Mouse (Mus musculus) MEL (cell line): ENCODE measurements around the gene Serpinb7. TPM values are rescaled to one million over a fixed set of nuclear protein-coding genes. Genes with fewer than 3 reads are reported as not detected.

Source experiments
- DNase-seq: peaks from one replicate; pipeline ENCODE4 v3.0.0; 2011; ENCODE audit warnings: low read depth, low spot score
- H3K27ac ChIP-seq: 2 replicates; pipeline ENCODE4 v1.5.1; 2012; ENCODE audit warnings: low read depth, mild to moderate bottlenecking, control low read depth, low read length, moderate library complexity; ENCODE audit not compliant: control insufficient read depth
- H3K27me3 ChIP-seq, 2 experiments: fragments of 150-350 bp in 1 of 2; sonication (generic) in 1 of 2; 2 replicates each; pipeline ENCODE4 v1.6.1; 2012; ENCODE audit warnings: low read length in 2 of 2, mild to moderate bottlenecking in 2 of 2, improper control_type of control experiment in 1 of 2, moderate library complexity in 1 of 2; ENCODE audit not compliant: insufficient read depth in 2 of 2, control insufficient read depth in 1 of 2
- H3K36me3 ChIP-seq, 2 experiments: 2 replicates each; pipeline ENCODE4 v1.6.1; 2012 to 2014; ENCODE audit warnings: low read length in 2 of 2, improper control_type of control experiment in 1 of 2, inconsistent platforms in 1 of 2, mild to moderate bottlenecking in 1 of 2; ENCODE audit not compliant: insufficient read depth in 2 of 2, control insufficient read depth in 1 of 2
- H3K4me1 ChIP-seq, 2 experiments: fragments of 150-350 bp in 1 of 2; sonication (generic) in 1 of 2; 2 replicates each; pipeline ENCODE4 v1.6.1; 2012; ENCODE audit warnings: low read length in 2 of 2, improper control_type of control experiment in 1 of 2, mild to moderate bottlenecking in 1 of 2; ENCODE audit not compliant: insufficient read depth in 2 of 2, control insufficient read depth in 1 of 2
- H3K4me3 ChIP-seq, 2 experiments: fragments of 150-350 bp in 1 of 2; sonication (generic) in 1 of 2; 2 replicates each; pipeline ENCODE4 v1.5.1; 2012; ENCODE audit warnings: low read depth in 2 of 2, low read length in 2 of 2, mild to moderate bottlenecking in 2 of 2, moderate library complexity in 2 of 2, control low read depth in 1 of 2, improper control_type of control experiment in 1 of 2; ENCODE audit not compliant: control insufficient read depth in 1 of 2, insufficient read depth in 1 of 2
- H3K79me2 ChIP-seq: 2 replicates; pipeline ENCODE4 v1.6.1; 2012; ENCODE audit warnings: mild to moderate bottlenecking, low read length, moderate library complexity; ENCODE audit not compliant: control insufficient read depth, poor library complexity, insufficient read depth
- H3K9ac ChIP-seq: 2 replicates; pipeline ENCODE4 v1.6.1; 2012; ENCODE audit warnings: low read depth, mild to moderate bottlenecking, control low read depth, low read length, moderate library complexity; ENCODE audit not compliant: control insufficient read depth, poor library complexity, severe bottlenecking
- H3K9me3 ChIP-seq: fragments of 150-350 bp; sonication (generic); replicated peaks from 2 replicates; pipeline ENCODE4 v1.6.1; 2012; ENCODE audit warnings: mild to moderate bottlenecking, low read length, improper control_type of control experiment, moderate library complexity; ENCODE audit not compliant: insufficient read depth
- ELF1 ChIP-seq: IDR thresholded peaks from 2 replicates; pipeline ENCODE4 v1.6.1; 2014; ENCODE audit warnings: low read depth, mild to moderate bottlenecking, inconsistent platforms, low read length, improper control_type of control experiment, moderate library complexity
- EP300 ChIP-seq, 2 experiments: IDR thresholded peaks; 2 replicates each; pipeline ENCODE4 v1.6.1; 2011; ENCODE audit warnings: improper control_type of control experiment in 2 of 2, low read length in 2 of 2, low read depth in 1 of 2, mild to moderate bottlenecking in 1 of 2
- ETS1 ChIP-seq: IDR thresholded peaks from 2 replicates; pipeline ENCODE4 v1.6.1; 2012; ENCODE audit warnings: low read depth, mild to moderate bottlenecking, inconsistent platforms, low read length, improper control_type of control experiment, moderate library complexity
- GATA1 ChIP-seq: IDR thresholded peaks from 2 replicates; pipeline ENCODE4 v1.6.1; 2011; ENCODE audit warnings: low read depth, low read length, improper control_type of control experiment
- MAFK ChIP-seq: IDR thresholded peaks from 2 replicates; pipeline ENCODE4 v1.6.1; 2011; ENCODE audit warnings: low read depth, mild to moderate bottlenecking, low read length, improper control_type of control experiment, borderline replicate concordance
- MEF2A ChIP-seq: IDR thresholded peaks from 2 replicates; pipeline ENCODE4 v1.6.1; 2014; ENCODE audit warnings: low read depth, mild to moderate bottlenecking, inconsistent platforms, low read length, improper control_type of control experiment; ENCODE audit not compliant: poor library complexity, insufficient replicate concordance, severe bottlenecking; ENCODE audit errors: extremely low read depth
- MXI1 ChIP-seq: IDR thresholded peaks from 2 replicates; pipeline ENCODE4 v1.6.1; 2011; ENCODE audit warnings: mild to moderate bottlenecking, low read depth, low read length, improper control_type of control experiment
- POLR2A ChIP-seq, 2 experiments: IDR thresholded peaks; 2 replicates each; pipeline ENCODE4 v1.6.1; 2011 to 2012; ENCODE audit warnings: low read length in 2 of 2, mild to moderate bottlenecking in 2 of 2, control low read depth in 1 of 2, improper control_type of control experiment in 1 of 2, low read depth in 1 of 2, moderate library complexity in 1 of 2; ENCODE audit not compliant: control insufficient read depth in 1 of 2, insufficient read depth in 1 of 2, poor library complexity in 1 of 2
- POLR2AphosphoS2 ChIP-seq: IDR thresholded peaks from 2 replicates; pipeline ENCODE4 v1.6.1; 2011; ENCODE audit warnings: low read length, improper control_type of control experiment
- polyA plus RNA-seq, 2 experiments: library from polyadenylated mRNA; stranded (reverse) in 1 of 2; unstranded in 1 of 2; fragments of >175 nt in 1 of 2; fragments of >200 nt in 1 of 2; gene quantifications; 2 replicates each; pipeline versions ENCODE4 v1.2.1 to v1.2.4; 2012; ENCODE audit warnings: low replicate concordance in 2 of 2, low read depth in 1 of 2; ENCODE audit not compliant: insufficient read length in 2 of 2, insufficient read depth in 1 of 2, missing spikeins in 1 of 2
- total RNA-seq: library from RNA; depleted of rRNA; stranded (reverse); fragments of 300-350 nt; gene quantifications from 2 replicates; pipeline ENCODE4 v1.2.3, GENCODE M21; 2012

The Serpinb7 gene
- total and polyA plus RNA-seq, 3 experiments = not detected

- TF ChIP-seq MEF2A (no peak), POLR2AphosphoS2 (no peak), POLR2A (IDR thresholded peaks at IDR 0.05; ENCODE audit: control insufficient read depth in 1 of 2, insufficient read depth in 1 of 2, low read depth in 1 of 2, low read length in 2 of 2, poor library complexity in 1 of 2) (no peak), ETS1 (no peak)
- Histone ChIP-seq H3K79me2 (no peaks in the 10 kb centered on the region), H3K36me3 (no peaks in the 10 kb centered on the region), H3K27ac (no peak overlapping the region), H3K9ac (no peak overlapping the region), H3K9me3 (no peaks in the 10 kb centered on the region), H3K27me3 (no peaks in the 10 kb centered on the region), H3K4me3 (no peak overlapping the region), H3K4me1 (no peaks in the 10 kb centered on the region)
- DNase-seq = no peak
Observed at GRCm38 (mm10) chr1:107439462-107439861, 40.0 kb downstream of the Serpinb7 start.

DNA sequence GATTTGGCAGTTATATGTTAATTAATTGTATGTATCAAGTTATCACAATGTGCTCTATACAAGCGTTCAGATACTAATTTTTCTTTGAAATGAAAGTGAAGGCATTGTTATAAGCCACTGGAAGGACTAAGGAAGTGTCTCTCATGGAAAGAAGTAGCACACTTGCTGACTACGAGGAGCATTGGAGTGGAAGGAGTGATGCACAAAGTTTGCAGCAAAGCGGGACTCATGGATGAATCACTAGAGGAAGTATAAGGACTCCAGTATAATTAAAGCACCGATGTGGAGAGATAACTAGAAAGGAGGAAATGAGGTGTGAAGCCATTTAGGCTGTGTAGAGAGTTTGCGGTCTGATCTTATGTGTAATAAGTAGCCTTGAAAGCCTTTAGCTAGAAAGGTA is 45.9 kb downstream of the Serpinb7 start:
- H3K27me3 ChIP-seq = no peaks in the 10 kb centered on the region
- H3K27ac ChIP-seq = no peak overlapping the region
- no peaks in the 10 kb centered on the region for H3K9me3 ChIP-seq
- H3K36me3 ChIP-seq = peaks cover 0 to 8% of the 10 kb centered on the region in 2 experiments; a peak in 2 of 4 replicates
- TF ChIP-seq EP300 (IDR thresholded peaks at IDR 0.05; ENCODE audit: low read depth in 1 of 2, low read length in 2 of 2) (0 out of 4 replicates have a peak, but pooled peaks of 1 of the 2 experiments have one; percentile 22), MXI1 (no peak), ELF1 (no peak), GATA1 (peak; percentile 48)
- DNase-seq = peak; percentile 49
- H3K4me3 ChIP-seq = no peak overlapping the region
- no peaks in the 10 kb centered on the region; the same call in 1 of the 2 replicates for H3K79me2 ChIP-seq
- no peak overlapping the region for H3K9ac ChIP-seq
- peaks cover 0 to 3% of the 10 kb centered on the region in 2 experiments; a peak in 2 of 4 replicates for H3K4me1 ChIP-seq

GRCm38 (mm10) chr1:107447228-107447931 is 47.9 kb downstream of the Serpinb7 start:
- no peaks in the 10 kb centered on the region for H3K9me3 ChIP-seq
- no peak overlapping the region for H3K27ac ChIP-seq
- DNase-seq = peak; percentile 28
- no peak overlapping the region for H3K4me3 ChIP-seq
- H3K9ac ChIP-seq = no peak overlapping the region
- TF ChIP-seq MAFK (no peak), ELF1 (0 out of 2 replicates have a peak, but pooled peaks have one; percentile 44)
- H3K4me1 ChIP-seq = peaks cover 0 to 3% of the 10 kb centered on the region in 2 experiments; a peak in 2 of 4 replicates
- no peaks in the 10 kb centered on the region; the same call in 1 of the 2 replicates for H3K79me2 ChIP-seq
- peaks cover 0 to 8% of the 10 kb centered on the region in 2 experiments; a peak in 2 of 4 replicates for H3K36me3 ChIP-seq
- no peaks in the 10 kb centered on the region for H3K27me3 ChIP-seq
